Mouse (Mus musculus): Measurements from ENCODE around the gene Tenm2. TPM values are rescaled to one million over a fixed set of nuclear protein-coding genes. Genes with fewer than 3 reads are reported as not detected.

Gene Tenm2
- polyA plus RNA-seq, 1 experiment, result 0.01 TPM

DNA sequence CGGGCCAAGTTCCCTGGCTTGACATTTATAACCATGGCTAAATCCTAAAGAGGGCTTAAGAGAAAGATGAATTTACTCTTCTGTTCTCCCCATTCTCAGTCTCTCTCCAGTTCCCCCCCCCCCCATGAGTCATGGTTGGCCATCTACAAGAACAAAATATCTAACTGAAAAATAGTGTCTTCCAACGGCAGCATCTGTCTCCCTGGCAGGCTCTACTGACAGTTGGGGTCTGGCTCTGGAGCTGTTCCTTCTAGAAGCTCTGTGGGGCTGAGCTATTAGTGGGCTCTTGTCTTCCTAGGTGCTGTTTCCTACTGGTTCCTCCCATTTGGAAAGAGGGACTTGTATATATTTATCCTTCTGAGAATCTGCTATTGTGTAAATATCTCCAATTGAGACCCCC, 13.7 kb downstream of the Tenm2 start:
- H3K36me3 ChIP-seq (replicated peaks; ENCODE audit: low read length), result no peaks in the 10 kb centered on the region
- H3K4me1 ChIP-seq, result no peaks in the 10 kb centered on the region
- no peak overlapping the region for H3K4me3 ChIP-seq (replicated peaks)
- TF ChIP-seq FLI1 (IDR thresholded peaks at IDR 0.05; ENCODE audit: low read length) (no peak), GATA1 (IDR thresholded peaks at IDR 0.05; ENCODE audit: borderline replicate concordance, low read length) (no peak)
- no peaks in the 10 kb centered on the region for H3K9me3 ChIP-seq
- no peaks in the 10 kb centered on the region for H3K27me3 ChIP-seq (replicated peaks)

GRCm38 (mm10) chr11:37220921-37221320, 14.8 kb downstream of the Tenm2 start:
- Histone ChIP-seq H3K27me3 (replicated peaks) (no peaks in the 10 kb centered on the region), H3K4me1 (no peaks in the 10 kb centered on the region), H3K4me3 (replicated peaks) (no peak overlapping the region), H3K36me3 (replicated peaks; ENCODE audit: low read length) (no peaks in the 10 kb centered on the region), H3K9me3 (no peaks in the 10 kb centered on the region)
- no peak for TF ChIP-seq FLI1 (IDR thresholded peaks at IDR 0.05; ENCODE audit: low read length)
- TF ChIP-seq GATA1 (IDR thresholded peaks at IDR 0.05; ENCODE audit: borderline replicate concordance, low read length), result no peak

GRCm38 (mm10) chr11:37186132-37186531, 49.6 kb downstream of the Tenm2 start:
- no peaks in the 10 kb centered on the region for H3K9me3 ChIP-seq
- TF ChIP-seq GATA1 (IDR thresholded peaks at IDR 0.05; ENCODE audit: borderline replicate concordance, low read length) (no peak), FLI1 (IDR thresholded peaks at IDR 0.05; ENCODE audit: low read length) (no peak)
- no peaks in the 10 kb centered on the region for H3K36me3 ChIP-seq (replicated peaks; ENCODE audit: low read length)
- no peaks in the 10 kb centered on the region for H3K27me3 ChIP-seq (replicated peaks)
- H3K4me1 ChIP-seq, result no peaks in the 10 kb centered on the region
- no peak overlapping the region for H3K4me3 ChIP-seq (replicated peaks)

GRCm38 (mm10) chr11:37177426-37177825, 58.3 kb downstream of the Tenm2 start:
- Histone ChIP-seq H3K4me1 (no peaks in the 10 kb centered on the region), H3K4me3 (replicated peaks) (no peak overlapping the region), H3K9me3 (no peaks in the 10 kb centered on the region), H3K27me3 (replicated peaks) (no peaks in the 10 kb centered on the region), H3K36me3 (replicated peaks; ENCODE audit: low read length) (no peaks in the 10 kb centered on the region)
- TF ChIP-seq FLI1 (IDR thresholded peaks at IDR 0.05; ENCODE audit: low read length) (no peak), GATA1 (IDR thresholded peaks at IDR 0.05; ENCODE audit: borderline replicate concordance, low read length) (no peak)

GRCm38 (mm10) chr11:37153933-37154880, 81.6 kb downstream of the Tenm2 start:
- Histone ChIP-seq H3K4me1 (no peaks in the 10 kb centered on the region), H3K9me3 (no peaks in the 10 kb centered on the region), H3K27me3 (replicated peaks) (no peaks in the 10 kb centered on the region), H3K4me3 (replicated peaks) (no peak overlapping the region), H3K36me3 (replicated peaks; ENCODE audit: low read length) (no peaks in the 10 kb centered on the region)
- TF ChIP-seq FLI1 (IDR thresholded peaks at IDR 0.05; ENCODE audit: low read length) (no peak), GATA1 (IDR thresholded peaks at IDR 0.05; ENCODE audit: borderline replicate concordance, low read length) (no peak)

DNA sequence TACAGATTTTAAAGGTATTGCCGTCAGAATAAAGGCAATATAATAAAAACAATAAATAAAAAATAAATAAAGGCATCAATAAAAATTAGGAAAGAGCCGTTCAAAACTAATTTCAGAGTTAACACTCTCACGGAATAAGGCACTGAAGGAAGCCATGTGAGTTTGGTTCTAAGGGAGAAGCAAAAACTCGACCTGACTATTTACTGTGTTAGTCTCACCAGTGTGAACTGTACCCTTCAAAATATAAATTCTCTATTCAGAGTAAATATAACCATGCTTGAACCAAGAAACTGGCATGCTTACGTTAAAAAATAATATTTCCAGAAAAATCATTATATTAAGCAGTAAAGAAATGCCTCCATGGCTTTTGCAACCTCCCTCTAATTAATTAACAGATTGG, 82.4 kb downstream of the Tenm2 start:
- no peak overlapping the region for H3K4me3 ChIP-seq (replicated peaks)
- H3K4me1 ChIP-seq, result no peaks in the 10 kb centered on the region
- no peaks in the 10 kb centered on the region for H3K36me3 ChIP-seq (replicated peaks; ENCODE audit: low read length)
- H3K9me3 ChIP-seq, result no peaks in the 10 kb centered on the region
- H3K27me3 ChIP-seq (replicated peaks), result no peaks in the 10 kb centered on the region
- TF ChIP-seq GATA1 (IDR thresholded peaks at IDR 0.05; ENCODE audit: borderline replicate concordance, low read length), result no peak
- no peak for TF ChIP-seq FLI1 (IDR thresholded peaks at IDR 0.05; ENCODE audit: low read length)

- Histone ChIP-seq H3K4me1 (no peaks in the 10 kb centered on the region), H3K4me3 (replicated peaks) (no peak overlapping the region), H3K27me3 (replicated peaks) (no peaks in the 10 kb centered on the region), H3K36me3 (replicated peaks; ENCODE audit: low read length) (no peaks in the 10 kb centered on the region), H3K9me3 (no peaks in the 10 kb centered on the region)
- TF ChIP-seq FLI1 (IDR thresholded peaks at IDR 0.05; ENCODE audit: low read length), result no peak
- TF ChIP-seq GATA1 (IDR thresholded peaks at IDR 0.05; ENCODE audit: borderline replicate concordance, low read length), result no peak
These were observed 85.8 kb downstream of the Tenm2 start for GRCm38 (mm10) chr11:37150011-37150410.

DNA sequence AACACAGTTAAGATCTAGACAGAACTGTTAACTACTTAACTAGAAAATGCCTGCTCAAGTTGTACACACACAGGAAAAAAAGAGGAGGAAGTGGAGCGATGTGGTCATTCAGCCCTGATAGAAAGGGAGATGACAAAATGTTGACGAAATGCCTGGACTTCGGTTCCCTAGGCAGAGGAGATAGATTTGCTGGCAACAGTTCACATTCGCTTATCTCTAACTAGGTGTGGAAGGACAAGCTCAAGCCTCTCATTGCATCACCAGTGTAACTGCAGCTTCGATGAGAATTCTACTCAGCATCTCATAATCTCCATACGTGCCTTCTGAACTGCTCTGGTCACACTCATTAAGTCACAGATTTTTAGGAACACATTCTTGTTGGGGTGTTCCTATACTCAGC, 91.8 kb downstream of the Tenm2 start:
- no peaks in the 10 kb centered on the region for H3K36me3 ChIP-seq (replicated peaks; ENCODE audit: low read length)
- H3K4me3 ChIP-seq (replicated peaks), result no peak overlapping the region
- TF ChIP-seq FLI1 (IDR thresholded peaks at IDR 0.05; ENCODE audit: low read length), result no peak
- TF ChIP-seq GATA1 (IDR thresholded peaks at IDR 0.05; ENCODE audit: borderline replicate concordance, low read length), result no peak

GRCm38 (mm10) chr11:37143478-37143877, 92.3 kb downstream of the Tenm2 start:
- Histone ChIP-seq H3K4me1 (no peaks in the 10 kb centered on the region), H3K36me3 (replicated peaks; ENCODE audit: low read length) (no peaks in the 10 kb centered on the region), H3K27me3 (replicated peaks) (no peaks in the 10 kb centered on the region), H3K9me3 (no peaks in the 10 kb centered on the region), H3K4me3 (replicated peaks) (no peak overlapping the region)
- TF ChIP-seq FLI1 (IDR thresholded peaks at IDR 0.05; ENCODE audit: low read length) (no peak), GATA1 (IDR thresholded peaks at IDR 0.05; ENCODE audit: borderline replicate concordance, low read length) (no peak)

More for the DNA sequence above, 91.8 kb downstream of the Tenm2 start:
- Histone ChIP-seq H3K9me3 (no peaks in the 10 kb centered on the region), H3K4me1 (no peaks in the 10 kb centered on the region), H3K27me3 (replicated peaks) (no peaks in the 10 kb centered on the region)

- no peaks in the 10 kb centered on the region for H3K4me1 ChIP-seq
- no peaks in the 10 kb centered on the region for H3K27me3 ChIP-seq (replicated peaks)
- no peak for TF ChIP-seq FLI1 (IDR thresholded peaks at IDR 0.05; ENCODE audit: low read length)
- no peak for TF ChIP-seq GATA1 (IDR thresholded peaks at IDR 0.05; ENCODE audit: borderline replicate concordance, low read length)
- no peaks in the 10 kb centered on the region for H3K36me3 ChIP-seq (replicated peaks; ENCODE audit: low read length)
- no peaks in the 10 kb centered on the region for H3K9me3 ChIP-seq
- no peak overlapping the region for H3K4me3 ChIP-seq (replicated peaks)
These were observed 106.9 kb downstream of the Tenm2 start for GRCm38 (mm10) chr11:37128893-37129292.
